In the genomic region with DNA sequence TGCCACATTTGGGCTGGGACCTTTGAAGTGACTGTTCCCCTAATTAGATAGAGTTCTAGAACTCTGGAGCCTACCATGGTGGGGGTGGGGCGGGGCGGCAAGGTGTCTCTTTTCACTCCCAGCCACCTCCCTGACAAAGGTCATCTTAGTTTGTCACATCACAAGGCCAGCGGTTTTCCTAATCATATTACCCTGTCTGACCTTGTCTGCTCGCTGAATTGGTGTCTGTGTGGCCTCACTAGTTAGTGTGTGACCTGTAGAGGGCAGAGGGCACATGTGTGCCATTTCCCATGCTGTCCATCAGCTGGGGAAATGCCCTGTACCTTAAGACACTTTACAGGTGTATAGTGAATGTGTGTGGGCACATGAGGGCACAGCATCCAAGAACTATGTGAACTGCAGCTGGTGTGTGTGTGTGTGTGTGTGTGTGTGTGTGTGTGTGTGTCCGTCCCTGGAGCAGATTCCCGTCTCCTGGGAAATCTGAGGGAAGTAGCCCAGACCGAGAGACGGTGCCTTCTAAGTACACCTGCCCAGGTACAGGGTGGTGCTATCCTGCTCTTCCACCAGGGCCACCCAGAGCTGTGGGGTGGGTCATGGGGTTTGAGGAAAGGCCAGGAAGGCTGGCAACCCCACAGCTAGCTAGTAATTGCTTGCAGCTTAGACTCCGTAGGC, we compare ENCODE assay signal across 16 mouse cellular contexts.
DNase-seq lines count a peak whose midpoint lies in the region; ATAC-seq lines count a peak whose summit lies in the region.
"Had no signal": no experiment of that assay in that cellular context is flagged by ENCODE, and none has a peak within 500 bp of the region (broad histone marks: within the 10 kb centered on the region; RNA-seq: fewer than 3 reads in every experiment).

No protein-coding gene starts in this region.

- no peak overlapping the region for H3K4me3 ChIP-seq in forebrain, embryonic 10.5 days
- no peak overlapping the region for H3K4me3 ChIP-seq in forebrain, embryonic 11.5 days (ENCODE audit: low read depth, low read length)
- no peak overlapping the region for H3K4me3 ChIP-seq in hindbrain, embryonic 12.5 days
- H3K4me3 ChIP-seq in hindbrain, embryonic 16.5 days (ENCODE audit: low read length) = no peak overlapping the region
- H3K4me3 ChIP-seq in neural tube, embryonic 13.5 days = no peak overlapping the region
- H3K4me3 ChIP-seq in neural tube, embryonic 15.5 days (replicated peaks) = no peak overlapping the region
- H3K4me3 ChIP-seq: megakaryocyte, embryonic 14.5 days; neural tube, embryonic 12.5 days had no signal

- H3K9ac ChIP-seq in forebrain, embryonic 11.5 days (ENCODE audit: low read length) = no peak overlapping the region; the same call in 1 of the 2 replicates
- no peak overlapping the region for H3K9ac ChIP-seq in hindbrain, embryonic 12.5 days
- H3K9ac ChIP-seq in hindbrain, embryonic 16.5 days (ENCODE audit: low read depth, low read length) = no peak overlapping the region
- H3K9ac ChIP-seq in neural tube, embryonic 13.5 days = no peak overlapping the region
- H3K9ac ChIP-seq in neural tube, embryonic 15.5 days (replicated peaks) = no peak overlapping the region
- H3K9ac ChIP-seq: neural tube, embryonic 12.5 days had no signal

- ATAC-seq in forebrain, embryonic 11.5 days (replicated peaks; ENCODE audit: low FRiP score) = no peak
- ATAC-seq in hindbrain, embryonic 12.5 days (ENCODE audit: low FRiP score) = no peak
- ATAC-seq in hindbrain, embryonic 16.5 days = no peak
- no peak for ATAC-seq in neural tube, embryonic 13.5 days (ENCODE audit: low read depth)
- no peak for ATAC-seq in neural tube, embryonic 15.5 days (ENCODE audit: low FRiP score)

- peaks cover 20% of the 10 kb centered on the region for H3K27me3 ChIP-seq in forebrain, embryonic 10.5 days (ENCODE audit: poor library complexity, severe bottlenecking)
- H3K27me3 ChIP-seq in forebrain, embryonic 11.5 days (ENCODE audit: control insufficient read depth, insufficient read depth, low read length) = no peaks in the 10 kb centered on the region
- H3K27me3 ChIP-seq in hindbrain, embryonic 12.5 days = no peaks in the 10 kb centered on the region
- H3K27me3 ChIP-seq in hindbrain, embryonic 16.5 days (replicated peaks; ENCODE audit: control insufficient read depth, insufficient read depth, low read length) = no peaks in the 10 kb centered on the region
- H3K27me3 ChIP-seq in neural tube, embryonic 13.5 days = peaks cover 16% of the 10 kb centered on the region; the same call in 1 of the 2 replicates
- H3K27me3 ChIP-seq in neural tube, embryonic 15.5 days (replicated peaks) = peaks cover 3% of the 10 kb centered on the region; the same call in 1 of the 2 replicates
- H3K27me3 ChIP-seq: neural tube, embryonic 12.5 days had no signal

- H3K36me3 ChIP-seq in forebrain, embryonic 10.5 days (replicated peaks) = no peaks in the 10 kb centered on the region
- no peaks in the 10 kb centered on the region for H3K36me3 ChIP-seq in forebrain, embryonic 11.5 days (ENCODE audit: control insufficient read depth, insufficient read depth, low read length)
- H3K36me3 ChIP-seq in hindbrain, embryonic 12.5 days = no peaks in the 10 kb centered on the region
- H3K36me3 ChIP-seq in hindbrain, embryonic 16.5 days (ENCODE audit: control insufficient read depth, insufficient read depth, low read length) = no peaks in the 10 kb centered on the region
- no peaks in the 10 kb centered on the region for H3K36me3 ChIP-seq in neural tube, embryonic 13.5 days
- H3K36me3 ChIP-seq in neural tube, embryonic 15.5 days = no peaks in the 10 kb centered on the region
- H3K36me3 ChIP-seq: neural tube, embryonic 12.5 days had no signal

- DNase-seq in forebrain, embryonic 10.5 days (ENCODE audit: extremely low spot score, low spot score) = no peak
- no peak for DNase-seq in forebrain, embryonic 11.5 days (ENCODE audit: low spot score)
- no peak for DNase-seq in adrenal gland, adult 2 months
- DNase-seq in cerebellum, postnatal 36 days = no peak
- DNase-seq: cerebellum, adult 9-10 months; heart, postnatal 10 days; kidney, postnatal 36 days; lung, adult 2 months; right cerebral cortex, adult 18-20 months; thymus, adult 18-20 months had no signal

- H3K27ac ChIP-seq in forebrain, embryonic 10.5 days = peak overlapping the region; percentile 79
- H3K27ac ChIP-seq in forebrain, embryonic 11.5 days (ENCODE audit: low read depth, low read length) = no peak overlapping the region
- peak overlapping the region; percentile 64 for H3K27ac ChIP-seq in hindbrain, embryonic 12.5 days
- H3K27ac ChIP-seq in hindbrain, embryonic 16.5 days (ENCODE audit: low read depth, low read length) = no peak overlapping the region
- peak overlapping the region; percentile 73; the same call in 1 of the 2 replicates for H3K27ac ChIP-seq in neural tube, embryonic 13.5 days (replicated peaks)
- no peak overlapping the region for H3K27ac ChIP-seq in neural tube, embryonic 15.5 days (replicated peaks)
- H3K27ac ChIP-seq: neural tube, embryonic 12.5 days had no signal

- no peaks in the 10 kb centered on the region for H3K9me3 ChIP-seq in forebrain, embryonic 10.5 days
- no peaks in the 10 kb centered on the region for H3K9me3 ChIP-seq in forebrain, embryonic 11.5 days (ENCODE audit: control insufficient read depth, low read length)
- H3K9me3 ChIP-seq in hindbrain, embryonic 12.5 days (replicated peaks) = no peaks in the 10 kb centered on the region
- H3K9me3 ChIP-seq in hindbrain, embryonic 16.5 days (ENCODE audit: control insufficient read depth, low read length) = no peaks in the 10 kb centered on the region
- H3K9me3 ChIP-seq in neural tube, embryonic 13.5 days = no peaks in the 10 kb centered on the region
- H3K9me3 ChIP-seq in neural tube, embryonic 15.5 days (replicated peaks) = no peaks in the 10 kb centered on the region
- H3K9me3 ChIP-seq: megakaryocyte, embryonic 14.5 days; neural tube, embryonic 12.5 days had no signal

- no peak overlapping the region for H3K4me2 ChIP-seq in forebrain, embryonic 11.5 days (ENCODE audit: low read depth, low read length, severe bottlenecking)
- no peak overlapping the region for H3K4me2 ChIP-seq in hindbrain, embryonic 12.5 days (replicated peaks)
- no peak overlapping the region for H3K4me2 ChIP-seq in hindbrain, embryonic 16.5 days (ENCODE audit: low read length)
- H3K4me2 ChIP-seq in neural tube, embryonic 13.5 days = no peak overlapping the region
- H3K4me2 ChIP-seq in neural tube, embryonic 15.5 days = no peak overlapping the region

- 56% methylated on average over 9 of the region's 9 CpGs for WGBS in forebrain, embryonic 10.5 days
- 55% methylated on average over 9 of the region's 9 CpGs for WGBS in forebrain, embryonic 11.5 days
- WGBS in hindbrain, embryonic 12.5 days = 54% methylated on average over 9 of the region's 9 CpGs
- 53% methylated on average over 9 of the region's 9 CpGs for WGBS in hindbrain, embryonic 16.5 days
- 61% methylated on average over 9 of the region's 9 CpGs for WGBS in neural tube, embryonic 13.5 days
- WGBS in neural tube, embryonic 15.5 days = 60% methylated on average over 9 of the region's 9 CpGs

- peaks cover 42% of the 10 kb centered on the region for H3K4me1 ChIP-seq in forebrain, embryonic 10.5 days
- peaks cover 7% of the 10 kb centered on the region for H3K4me1 ChIP-seq in forebrain, embryonic 11.5 days (replicated peaks; ENCODE audit: control insufficient read depth, insufficient read depth, low read length)
- H3K4me1 ChIP-seq in hindbrain, embryonic 12.5 days = peaks cover 21% of the 10 kb centered on the region
- H3K4me1 ChIP-seq in hindbrain, embryonic 16.5 days (ENCODE audit: control insufficient read depth, insufficient read depth, low read depth, low read length) = peaks cover 9% of the 10 kb centered on the region
- H3K4me1 ChIP-seq in neural tube, embryonic 13.5 days (replicated peaks) = peaks cover 20% of the 10 kb centered on the region
- H3K4me1 ChIP-seq in neural tube, embryonic 15.5 days = peaks cover 10% of the 10 kb centered on the region
- H3K4me1 ChIP-seq: megakaryocyte, embryonic 14.5 days had no signal

Comparison
In these comparisons a context has a peak if more than half of its experiments do, and no peak if none do; other contexts are left out.
1. H3K27ac ChIP-seq: peak in forebrain, embryonic 10.5 days (single experiment), hindbrain, embryonic 12.5 days (single experiment) and neural tube, embryonic 13.5 days (single experiment); none in forebrain, embryonic 11.5 days (single experiment), hindbrain, embryonic 16.5 days (single experiment) and neural tube, embryonic 15.5 days (single experiment).